Mouse (Mus musculus): ENCODE results near the gene Jade2. TPM values are rescaled to one million over a fixed set of nuclear protein-coding genes. Genes with fewer than 3 reads are reported as not detected.

Gene Jade2
- total RNA-seq, 2 experiments from 2014 or later, result 28.4 to 29.7 TPM

DNA sequence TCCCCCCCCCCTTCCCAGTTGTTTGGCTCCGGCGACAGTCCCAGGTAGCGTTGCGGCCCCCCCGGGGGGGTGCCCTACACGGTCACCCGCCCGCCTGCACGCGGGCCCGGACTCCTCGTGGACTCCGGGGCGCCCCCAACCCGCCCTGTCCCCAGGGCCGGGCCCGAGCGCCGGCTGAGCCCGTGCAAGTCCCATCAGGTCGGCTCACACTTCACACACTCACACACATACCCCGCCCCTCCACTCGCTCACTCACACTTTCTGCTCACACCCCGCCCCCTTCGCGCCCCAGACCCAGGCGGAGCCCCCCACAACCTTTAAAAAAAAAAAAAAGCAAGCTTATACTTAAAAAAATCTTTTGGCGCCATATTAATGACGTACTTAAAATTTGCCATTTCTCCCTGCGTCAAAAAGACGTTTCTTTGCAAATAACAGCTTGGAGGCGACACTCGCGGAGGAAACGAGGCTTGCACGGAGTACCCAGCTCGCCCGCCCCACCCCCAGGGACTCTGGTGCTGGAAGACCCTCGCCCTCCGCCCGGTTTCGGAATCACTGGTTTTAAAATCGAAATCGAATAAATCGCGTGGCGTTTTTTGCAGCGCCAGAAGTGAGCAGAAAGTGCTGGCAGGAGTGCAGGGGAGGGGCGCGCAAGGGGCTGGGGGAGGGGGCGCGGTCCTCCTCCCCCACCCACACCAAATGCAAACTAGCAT, 520 bp upstream of the Jade2 start:
- DNase-seq (ENCODE audit: extremely low spot score in 1 of 2, low spot score in 1 of 2), result peak; percentile 67 to 71

DNA sequence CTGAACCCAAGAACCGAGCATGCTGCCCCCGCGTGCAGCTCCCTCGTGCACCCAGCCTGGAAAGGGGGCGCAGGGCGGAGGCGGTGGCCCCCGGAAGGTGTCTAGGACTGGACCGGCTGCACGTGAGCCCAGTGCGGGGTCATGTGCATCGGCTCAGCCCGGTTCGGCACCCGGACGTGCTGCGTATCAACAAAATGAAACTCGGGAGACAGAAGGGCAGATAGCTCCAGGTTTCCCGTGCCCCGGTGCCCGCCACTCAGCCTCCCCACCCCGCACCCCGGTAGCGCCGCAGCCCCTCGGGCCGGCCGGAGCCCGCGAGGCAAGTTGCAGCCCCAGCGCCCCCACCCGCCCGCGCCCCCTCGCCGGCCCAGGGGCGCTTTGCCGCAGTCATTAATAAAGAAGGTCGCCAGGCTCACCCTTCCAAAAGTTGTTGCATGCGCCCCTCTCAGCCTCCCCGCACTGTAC, 805 bp downstream of the Jade2 start:
- peak; percentile 41 for DNase-seq (ENCODE audit: extremely low spot score in 1 of 2, low spot score in 1 of 2)

DNA sequence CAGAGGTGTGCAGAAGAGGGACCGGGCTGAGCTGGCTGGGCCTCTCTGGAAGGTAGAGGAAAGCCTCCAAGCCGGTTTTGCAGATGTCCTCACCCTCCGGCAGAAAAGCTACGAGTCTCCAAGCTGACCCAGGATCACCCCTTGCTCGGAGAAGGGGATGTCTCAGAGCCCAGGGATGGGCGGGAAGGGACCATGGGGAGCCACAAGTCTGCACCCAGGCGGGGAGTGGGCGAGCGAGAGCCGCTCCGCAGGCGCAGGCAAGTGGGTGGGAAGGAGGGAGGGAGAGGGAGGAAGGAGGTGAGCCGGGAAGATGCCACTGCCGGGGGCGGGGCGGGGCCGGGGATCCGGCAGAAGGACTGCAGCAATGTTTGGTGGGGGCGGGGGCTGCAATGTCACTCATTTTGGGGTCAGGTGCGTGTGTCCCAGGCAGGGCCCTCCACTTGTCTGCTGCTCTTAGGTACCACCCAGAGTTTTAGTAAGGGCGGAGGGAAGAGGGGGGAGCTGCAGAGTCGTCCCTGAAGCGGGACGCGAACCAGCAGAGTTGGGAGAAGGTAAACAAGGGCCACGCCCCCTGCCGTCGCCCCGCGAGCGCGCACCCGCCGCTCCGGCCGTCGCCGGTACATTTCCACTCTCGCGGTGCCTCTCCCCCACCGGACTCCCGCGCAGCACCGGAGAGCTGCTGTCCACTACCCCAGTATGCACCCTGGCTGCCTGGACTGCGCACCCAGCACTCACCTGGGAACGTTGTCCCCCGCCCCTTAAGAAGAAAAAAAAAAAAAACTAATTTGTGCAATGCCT, 1.4 kb downstream of the Jade2 start:
- peak; percentile 67 to 75 for DNase-seq (ENCODE audit: extremely low spot score in 1 of 2, low spot score in 1 of 2)

DNA sequence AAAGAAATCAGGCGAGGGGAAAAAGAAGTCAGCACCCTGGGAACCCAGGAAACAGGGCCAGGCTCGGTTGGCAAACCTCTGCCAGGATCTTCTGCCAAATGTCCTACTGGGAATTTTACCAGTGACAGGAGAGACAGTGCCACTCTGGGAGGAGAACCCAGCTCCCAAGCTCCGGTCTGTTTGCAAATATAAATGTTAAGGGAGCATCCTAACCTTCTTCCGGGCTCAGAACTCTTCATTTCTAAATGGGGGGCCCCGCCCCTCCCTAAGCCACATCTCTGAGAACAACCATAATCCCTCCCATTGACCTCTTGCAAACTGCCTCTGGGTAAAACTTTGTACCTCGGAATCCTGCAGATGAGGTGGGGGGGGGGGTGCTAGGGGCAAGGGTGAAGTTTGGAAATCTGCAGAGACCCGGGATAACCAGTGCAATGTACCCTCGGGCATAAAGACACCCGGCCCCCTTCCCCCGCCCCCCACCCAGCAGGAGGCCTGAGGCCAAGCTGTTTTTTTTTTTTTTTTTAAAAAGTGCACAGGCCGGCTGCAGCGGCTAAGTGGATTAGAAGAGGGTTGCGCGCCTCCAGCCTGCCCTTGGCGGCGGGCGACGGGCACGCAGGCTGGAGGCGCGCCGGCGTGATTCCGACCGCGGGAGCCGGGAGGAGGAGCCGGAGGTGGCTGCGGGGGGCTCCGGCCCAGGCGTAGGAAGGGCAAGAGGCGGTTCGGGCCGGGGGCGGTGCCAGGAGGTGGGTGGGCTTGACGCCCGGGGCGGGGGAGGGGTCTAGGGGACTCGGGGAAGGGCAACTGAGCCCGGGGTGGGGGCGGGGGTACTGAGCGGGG, 2.3 kb downstream of the Jade2 start:
- DNase-seq (ENCODE audit: extremely low spot score in 1 of 2, low spot score in 1 of 2), result peak in 1 of 2 experiments; percentile 68

DNA sequence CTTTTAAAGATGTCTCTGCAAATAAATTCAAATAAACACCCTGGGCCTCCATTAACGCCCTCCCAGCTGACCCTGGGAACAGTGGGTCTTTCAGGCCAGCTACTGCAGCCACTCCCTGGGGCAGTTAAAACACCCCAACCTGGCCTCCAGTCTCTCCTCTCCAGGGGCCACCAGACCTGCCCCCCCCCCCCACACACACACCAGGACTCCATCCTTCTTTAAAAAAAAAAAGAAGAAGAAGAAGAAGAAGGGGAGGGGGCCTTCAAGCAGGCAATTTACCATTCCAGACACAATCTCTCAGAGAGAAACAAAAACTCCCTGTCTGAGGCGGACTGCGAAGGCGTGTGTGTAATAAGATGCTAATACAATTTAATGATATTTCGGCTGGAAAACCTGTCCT, 4.9 kb downstream of the Jade2 start:
- no peak for DNase-seq (ENCODE audit: extremely low spot score in 1 of 2, low spot score in 1 of 2)

DNA sequence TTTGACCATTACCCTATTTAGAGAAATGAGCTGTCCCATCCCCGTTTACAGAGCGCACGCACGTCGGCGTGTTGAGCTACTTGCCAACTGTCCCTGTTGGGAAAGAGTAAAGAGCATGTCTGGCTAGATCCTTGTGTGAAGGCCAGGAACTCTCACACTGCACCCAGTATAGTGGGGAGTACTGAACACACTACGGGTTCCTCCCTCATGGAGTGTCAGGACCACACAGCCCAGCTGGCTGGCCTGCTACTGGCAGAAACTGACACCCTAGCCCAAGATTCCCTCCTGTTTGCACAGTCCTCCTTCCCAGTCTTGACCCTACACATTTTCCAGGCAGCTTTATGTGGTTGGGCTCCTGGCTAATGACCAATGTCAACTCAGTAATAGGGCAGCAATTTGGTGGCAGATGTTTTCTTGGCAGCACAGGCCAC, 5.3 kb downstream of the Jade2 start:
- no peak for DNase-seq (ENCODE audit: extremely low spot score in 1 of 2, low spot score in 1 of 2)

DNA sequence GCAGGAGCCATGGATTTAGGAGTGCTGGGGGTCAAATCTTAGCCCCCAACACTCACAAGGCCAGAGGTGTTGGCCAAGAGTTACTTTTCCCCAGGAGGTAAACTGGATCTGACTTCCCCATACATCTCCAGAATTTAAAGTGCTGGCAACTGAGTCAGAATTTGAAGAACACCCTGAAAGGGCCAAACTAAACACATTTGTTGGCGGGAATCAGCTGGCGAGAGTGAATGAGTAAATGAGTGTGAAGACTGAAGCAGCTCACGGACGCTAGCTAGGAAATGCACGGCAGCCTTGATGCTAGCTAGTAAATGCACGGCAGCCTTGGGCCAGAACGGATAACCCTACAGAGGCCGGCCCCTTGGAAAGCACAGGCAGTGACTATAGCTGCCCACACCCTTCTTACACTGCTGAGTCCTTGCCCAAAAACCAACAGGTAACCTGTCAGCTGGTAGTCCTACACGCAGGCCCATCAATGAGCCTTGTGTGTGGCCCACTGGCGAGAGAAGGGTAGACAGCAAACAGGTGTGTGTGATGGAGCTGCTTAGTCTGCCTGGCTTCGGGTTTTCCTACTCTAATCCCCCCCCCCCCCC, 6.6 kb downstream of the Jade2 start:
- no peak for DNase-seq (ENCODE audit: extremely low spot score in 1 of 2, low spot score in 1 of 2)

DNA sequence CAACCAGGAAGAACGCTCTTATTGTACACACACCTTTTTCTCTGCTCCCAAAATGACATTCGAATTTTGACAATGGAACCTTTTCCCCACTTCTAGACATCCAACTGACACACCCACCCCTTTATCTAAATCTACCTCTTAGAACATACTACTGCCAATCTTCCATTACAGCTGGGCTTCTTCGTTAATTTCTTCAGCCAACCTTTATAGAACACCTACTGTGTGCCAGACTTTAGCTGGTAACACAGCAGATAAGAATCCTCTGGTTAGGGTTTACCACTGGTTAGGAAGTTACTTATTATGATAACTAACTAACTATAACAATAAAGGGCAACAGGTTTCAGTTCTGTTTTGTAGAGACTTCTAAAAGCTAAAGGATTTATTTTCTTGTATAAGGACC, 9.1 kb downstream of the Jade2 start:
- no peak for DNase-seq (ENCODE audit: extremely low spot score in 1 of 2, low spot score in 1 of 2)

DNA sequence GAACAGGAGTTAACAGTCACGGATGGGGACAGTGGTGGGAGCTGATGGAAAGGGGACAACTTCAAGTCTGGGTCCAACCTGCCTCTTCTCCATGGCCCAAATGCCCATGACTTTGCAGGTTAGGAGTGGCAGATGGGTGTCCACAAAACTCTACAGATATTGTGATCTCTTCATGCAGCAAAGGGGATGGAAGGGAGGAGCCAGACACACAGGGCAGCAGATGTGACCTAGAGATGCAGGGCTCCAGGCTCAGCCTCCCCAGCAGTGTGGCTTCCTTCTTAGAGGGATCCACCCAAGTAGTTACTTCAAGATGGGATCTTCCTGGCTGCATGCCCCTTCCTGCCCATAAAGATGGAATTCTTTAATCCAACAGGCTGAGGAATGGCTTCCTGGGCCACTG, 9.6 kb downstream of the Jade2 start:
- no peak for DNase-seq (ENCODE audit: extremely low spot score in 1 of 2, low spot score in 1 of 2)

DNA sequence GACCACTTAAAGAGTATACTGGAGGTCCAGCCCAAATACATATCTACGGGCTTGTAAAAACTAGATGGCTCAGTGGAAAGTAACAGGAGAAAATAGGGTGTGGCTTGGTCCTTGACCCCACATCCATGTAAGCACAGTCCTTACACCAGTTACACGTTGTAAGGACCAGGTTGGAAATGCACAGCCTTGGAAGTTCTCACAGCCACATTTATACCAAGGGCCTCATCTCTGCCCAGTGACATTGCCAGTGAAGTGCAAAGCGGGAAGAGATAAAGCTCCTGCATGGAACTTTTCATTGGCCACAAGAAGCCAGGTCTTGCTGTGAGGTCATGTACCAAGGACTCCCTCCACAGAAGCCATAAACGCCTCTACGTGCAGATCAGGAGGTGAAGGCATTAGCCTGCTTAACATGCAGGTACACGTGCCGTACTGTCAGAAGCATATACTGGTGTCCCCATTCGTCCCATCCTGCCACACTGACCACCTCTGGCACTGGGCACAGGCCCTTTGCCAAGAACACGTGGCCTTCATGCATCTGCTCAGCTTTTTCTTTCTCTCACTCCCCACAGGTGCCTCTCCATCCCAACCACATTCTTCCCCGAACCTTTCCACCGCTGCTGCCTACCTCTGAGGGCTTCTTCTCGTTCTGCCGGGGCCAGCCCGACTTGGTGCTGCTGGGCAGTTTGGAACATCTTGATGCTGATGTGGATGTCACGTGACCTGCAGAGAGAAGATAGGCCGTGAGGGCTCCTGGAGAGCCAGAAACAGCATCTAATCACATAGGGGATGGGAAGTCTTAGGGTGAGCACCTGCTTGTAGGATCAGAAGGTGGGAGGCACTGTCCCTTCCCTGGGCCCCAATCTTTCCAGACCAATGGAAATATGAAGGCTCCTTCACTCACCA, 11.2 kb downstream of the Jade2 start:
- DNase-seq (ENCODE audit: extremely low spot score in 1 of 2, low spot score in 1 of 2), result no peak

DNA sequence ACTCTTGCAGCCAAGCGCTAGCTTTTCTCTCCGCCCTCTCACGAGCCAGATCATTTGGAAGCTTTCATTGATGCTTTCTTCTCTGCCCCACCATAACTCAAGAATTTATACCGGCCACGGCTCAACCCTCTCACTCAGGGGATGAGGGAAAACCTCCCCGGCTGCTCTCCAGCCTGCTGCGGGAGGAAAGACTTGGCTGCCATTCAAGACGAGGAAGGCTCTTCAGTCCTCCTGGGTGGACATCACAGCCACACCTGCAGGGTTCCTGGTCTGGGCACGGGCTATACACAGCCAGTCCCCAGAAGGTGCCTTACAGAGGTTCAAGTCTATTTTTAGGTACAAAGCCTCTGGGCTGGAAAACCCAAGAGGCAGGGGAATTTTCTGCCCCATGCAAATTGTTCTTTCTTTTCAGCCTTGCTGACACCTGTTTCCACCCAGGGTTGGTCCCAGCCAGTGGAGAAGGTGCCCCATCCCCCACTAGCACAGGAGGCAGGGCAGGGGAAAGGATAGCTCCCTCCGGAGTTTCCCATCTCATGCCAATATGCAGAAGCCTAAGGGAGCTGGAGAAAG, 12.8 kb downstream of the Jade2 start:
- no peak for DNase-seq (ENCODE audit: extremely low spot score in 1 of 2, low spot score in 1 of 2)

DNA sequence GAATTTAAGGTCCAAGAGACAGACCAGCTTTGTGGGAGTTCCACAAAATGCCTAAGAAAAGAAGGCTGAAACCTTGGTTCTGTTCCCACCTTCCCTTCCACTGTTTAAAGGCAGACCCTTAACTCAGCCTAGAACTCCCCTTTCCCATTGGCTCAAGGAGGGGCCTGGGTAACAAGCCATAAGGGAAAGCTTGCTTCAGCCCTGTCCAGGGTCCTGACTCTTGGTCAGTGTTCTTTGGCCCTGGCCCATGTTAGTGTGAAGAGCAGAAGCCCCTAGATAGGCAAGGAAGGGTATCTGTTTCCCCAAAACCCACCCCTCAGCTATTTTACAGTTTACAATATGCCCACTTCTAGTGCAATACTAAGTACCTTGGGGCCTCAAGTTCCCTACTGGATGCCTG, 13.6 kb downstream of the Jade2 start:
- DNase-seq (ENCODE audit: extremely low spot score in 1 of 2, low spot score in 1 of 2), result no peak

DNA sequence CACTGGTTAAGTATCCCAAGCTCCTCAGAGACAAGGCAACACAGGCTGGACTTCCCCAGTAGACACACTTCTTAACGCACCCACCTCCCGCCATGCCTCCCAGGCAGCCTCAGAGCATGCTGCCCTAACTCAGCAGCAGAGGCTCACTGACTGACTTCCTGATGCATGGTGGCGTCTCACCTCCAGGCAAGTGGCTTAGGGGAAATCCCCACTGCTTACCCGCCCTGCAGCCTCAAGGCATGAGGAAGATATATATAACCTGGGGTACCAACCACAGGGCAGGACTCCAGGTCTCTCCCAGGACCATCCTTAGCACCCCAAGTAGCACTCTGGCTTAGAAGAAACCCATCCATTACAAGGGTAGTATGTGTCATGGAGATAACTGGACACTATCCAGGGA, 14.3 kb downstream of the Jade2 start:
- DNase-seq (ENCODE audit: extremely low spot score in 1 of 2, low spot score in 1 of 2), result no peak

DNA sequence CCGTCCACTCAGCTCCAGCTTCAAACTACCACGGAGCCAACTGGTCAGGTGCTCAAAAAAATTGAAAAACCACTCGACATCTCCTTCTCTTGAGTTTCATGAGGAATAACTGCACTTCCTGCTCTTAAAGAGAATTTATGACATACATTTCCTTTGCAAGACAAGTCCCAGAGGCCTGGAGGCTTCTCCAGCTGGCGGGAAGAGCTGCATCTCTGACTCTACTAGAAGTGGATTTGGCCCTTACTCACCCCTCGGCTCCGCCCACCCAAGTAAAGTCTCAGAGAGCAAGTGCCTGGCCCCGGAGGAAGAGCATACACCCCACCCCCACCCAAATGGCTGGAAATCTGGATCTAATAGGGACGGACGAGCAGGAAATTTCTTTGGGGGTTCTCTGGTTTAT, 16.3 kb downstream of the Jade2 start:
- no peak for DNase-seq (ENCODE audit: extremely low spot score in 1 of 2, low spot score in 1 of 2)

DNA sequence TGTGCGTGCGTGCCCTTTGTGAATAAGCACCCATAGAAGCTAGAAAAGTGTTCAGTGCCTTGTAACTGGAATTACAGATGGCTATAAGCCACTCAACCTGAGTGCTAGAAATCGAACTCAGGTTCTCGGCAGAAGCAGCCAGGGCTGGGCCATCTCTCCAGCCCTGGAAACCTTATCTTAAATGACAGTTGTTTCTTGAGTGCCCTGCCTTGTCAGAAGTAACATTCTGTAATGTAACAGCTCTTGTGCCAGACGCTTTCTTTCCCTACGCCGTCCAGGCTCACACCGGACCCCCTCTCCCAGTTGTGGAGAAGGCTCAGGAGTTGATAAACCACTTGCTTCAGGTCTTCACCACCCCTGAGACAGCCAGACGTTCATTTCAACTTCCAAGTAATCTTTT, 16.8 kb downstream of the Jade2 start:
- no peak for DNase-seq (ENCODE audit: extremely low spot score in 1 of 2, low spot score in 1 of 2)

DNA sequence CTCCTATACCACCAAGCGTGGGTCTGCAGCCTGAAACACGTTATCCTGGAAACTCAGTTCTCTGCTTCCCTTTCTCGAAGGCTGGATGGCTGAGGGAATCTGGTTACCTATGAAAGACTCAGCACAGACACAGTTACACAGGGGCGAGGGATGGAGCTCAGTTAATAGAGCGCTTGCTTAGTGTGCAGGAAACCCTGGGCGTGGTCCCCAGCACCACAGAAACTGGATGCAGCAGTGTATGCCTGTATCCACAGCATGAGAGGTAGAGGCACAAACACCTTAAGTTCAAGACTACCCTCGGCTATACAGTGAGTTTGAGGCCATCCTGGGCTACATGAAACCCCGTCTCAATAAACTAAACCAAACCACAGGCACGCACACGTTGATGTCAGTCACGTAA, 17.5 kb downstream of the Jade2 start:
- DNase-seq (ENCODE audit: extremely low spot score in 1 of 2, low spot score in 1 of 2), result no peak

DNA sequence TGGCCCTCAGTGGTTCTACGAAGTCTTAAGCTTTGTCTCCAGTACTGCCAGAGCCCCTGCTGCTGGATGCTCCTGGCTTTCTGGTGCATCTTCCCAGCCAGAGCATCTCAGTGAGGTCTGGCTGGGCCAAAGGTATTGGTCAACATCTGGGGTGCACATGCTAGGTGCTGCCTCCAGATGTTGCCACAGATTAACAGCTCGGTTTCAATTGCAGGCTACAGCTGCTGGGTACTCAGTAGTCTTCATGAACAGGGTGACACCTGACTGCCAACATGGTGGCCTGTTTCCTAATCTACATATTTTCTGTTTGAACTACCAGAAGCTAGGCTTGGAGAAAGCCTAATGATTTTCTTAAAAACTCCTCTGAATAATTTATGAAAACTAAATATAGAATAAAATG, 18.3 kb downstream of the Jade2 start:
- no peak for DNase-seq (ENCODE audit: extremely low spot score in 1 of 2, low spot score in 1 of 2)

DNA sequence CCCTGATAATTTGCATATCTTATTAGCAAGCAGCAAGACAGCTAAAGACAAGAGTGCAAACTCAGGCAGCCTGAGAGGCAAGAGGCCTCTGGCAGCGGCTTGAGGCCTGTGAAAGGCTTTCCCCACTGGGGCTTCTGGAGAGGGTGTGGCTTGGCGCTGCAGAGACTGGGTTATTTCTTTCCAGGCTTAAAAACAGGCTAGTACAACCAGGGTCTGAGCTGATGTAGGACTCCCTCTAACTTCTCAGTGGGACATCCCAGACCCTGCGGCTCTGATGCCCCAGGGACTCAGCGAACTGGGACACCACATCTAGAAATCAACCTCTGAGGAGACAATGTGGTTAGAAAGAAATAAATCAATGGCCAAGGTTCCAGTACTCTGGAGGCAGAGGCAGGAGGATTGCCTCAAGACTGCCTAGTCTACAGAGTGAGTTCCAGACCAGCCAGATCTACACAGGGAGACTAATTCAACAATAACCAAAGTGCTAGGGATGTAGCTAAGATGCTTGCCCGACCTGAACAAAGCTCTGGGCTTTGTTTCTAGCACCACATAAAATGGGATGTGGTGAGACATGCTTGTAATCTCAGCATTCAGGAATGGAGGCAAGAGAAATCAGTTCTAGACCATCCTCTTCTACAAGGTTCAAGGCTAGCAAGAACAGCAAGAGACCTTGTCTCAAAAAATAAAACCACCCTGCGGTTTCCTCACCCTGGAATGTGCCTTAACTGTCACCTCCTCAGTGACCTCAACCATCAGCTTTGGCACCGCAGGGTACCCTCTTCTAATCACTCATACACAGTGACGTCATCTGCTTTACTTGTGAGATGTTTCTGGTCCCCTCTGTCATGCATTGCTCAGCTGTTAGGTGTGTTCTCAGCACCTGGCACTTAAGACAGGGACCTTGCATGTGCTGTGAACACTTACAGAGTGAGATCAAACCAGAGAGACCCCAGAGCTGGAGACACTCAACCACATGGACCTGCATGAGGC, 20.0 kb downstream of the Jade2 start:
- no peak for DNase-seq (ENCODE audit: extremely low spot score in 1 of 2, low spot score in 1 of 2)
